Mouse (Mus musculus): ENCODE results near the gene Hcn1. TPM values are rescaled to one million over a fixed set of nuclear protein-coding genes. Genes with fewer than 3 reads are reported as not detected.

Hcn1 gene
- polyA plus RNA-seq, 1 experiment from 2014 or later = not detected

DNA sequence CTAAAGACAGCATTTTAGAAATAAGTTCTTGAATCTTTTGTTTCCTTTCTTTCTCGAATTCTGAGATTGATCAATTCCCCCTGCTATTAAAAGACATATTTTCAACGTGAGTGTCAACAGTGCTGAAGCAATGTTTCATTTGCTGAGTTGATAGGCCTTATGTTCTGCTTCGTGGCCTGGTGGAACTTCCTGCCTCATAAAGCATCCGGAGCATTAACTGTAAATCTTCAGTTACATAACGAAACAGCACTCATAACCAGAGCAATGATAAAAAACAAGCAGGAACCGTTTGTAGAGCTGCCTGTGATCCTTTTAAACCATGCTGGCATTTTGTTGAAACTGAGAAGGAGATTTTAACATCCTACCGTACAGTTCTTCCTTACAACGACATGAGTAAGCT, 275.7 kb downstream of the Hcn1 start:
- H3K27ac ChIP-seq (ENCODE audit: low read depth, low read length) = no peak overlapping the region
- 24% methylated on average over 8 of the region's 8 CpGs for WGBS

DNA sequence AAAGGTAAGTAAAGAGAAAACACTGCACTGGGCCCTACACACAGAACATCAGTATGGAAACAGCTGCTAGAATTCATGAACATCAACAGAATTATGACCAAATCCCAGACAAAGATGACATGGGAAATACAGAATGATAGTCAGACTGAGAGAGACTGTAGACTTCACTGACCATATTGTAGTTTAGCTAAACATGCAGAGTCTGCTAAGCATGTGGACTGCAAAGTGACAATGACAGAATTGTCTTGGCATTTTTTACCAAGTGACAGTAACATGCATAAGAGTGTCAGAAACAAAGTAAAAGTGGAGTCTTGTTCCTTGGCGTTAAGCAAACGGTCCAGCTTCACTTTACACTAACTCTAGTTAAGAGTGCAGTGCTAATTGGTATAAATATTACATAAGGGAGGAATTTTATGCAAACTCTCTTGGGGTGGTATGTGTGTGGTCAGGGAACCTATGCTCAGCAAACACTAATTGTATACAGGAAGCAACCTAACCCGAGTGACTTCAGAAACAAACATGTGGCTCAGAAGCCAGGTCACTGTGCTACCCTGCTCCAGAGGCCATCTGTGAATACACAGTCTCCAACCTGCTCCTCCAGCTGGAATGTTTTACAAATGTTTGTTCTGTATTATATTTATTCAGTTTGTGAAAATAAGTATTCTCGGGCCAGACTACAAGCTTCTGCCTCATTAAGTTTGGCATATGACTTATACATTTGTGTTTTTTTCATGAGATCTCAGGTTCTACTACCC, 278.5 kb downstream of the Hcn1 start:
- WGBS = 72% methylated on average over 4 of the region's 4 CpGs
- Histone ChIP-seq H3K9me3 (ENCODE audit: control insufficient read depth, low read length) (no peaks in the 10 kb centered on the region), H3K27me3 (ENCODE audit: control insufficient read depth, insufficient read depth, low read length) (no peaks in the 10 kb centered on the region), H3K36me3 (ENCODE audit: control insufficient read depth, insufficient read depth, low read length) (no peaks in the 10 kb centered on the region), H3K27ac (ENCODE audit: low read depth, low read length) (no peak overlapping the region), H3K4me1 (ENCODE audit: control insufficient read depth, insufficient read depth, low read length) (no peaks in the 10 kb centered on the region), H3K4me3 (ENCODE audit: low read length) (no peak overlapping the region), H3K4me2 (replicated peaks; ENCODE audit: low read depth, low read length) (no peak overlapping the region), H3K9ac (ENCODE audit: low read depth, low read length) (no peak overlapping the region)
- ATAC-seq (ENCODE audit: low FRiP score, low TSS enrichment) = no peak

More for the DNA sequence above, 275.7 kb downstream of the Hcn1 start:
- Histone ChIP-seq H3K36me3 (ENCODE audit: control insufficient read depth, insufficient read depth, low read length) (no peaks in the 10 kb centered on the region), H3K9me3 (ENCODE audit: control insufficient read depth, low read length) (no peaks in the 10 kb centered on the region), H3K9ac (ENCODE audit: low read depth, low read length) (no peak overlapping the region), H3K4me3 (ENCODE audit: low read length) (no peak overlapping the region), H3K4me1 (ENCODE audit: control insufficient read depth, insufficient read depth, low read length) (no peaks in the 10 kb centered on the region), H3K27me3 (ENCODE audit: control insufficient read depth, insufficient read depth, low read length) (no peaks in the 10 kb centered on the region), H3K4me2 (replicated peaks; ENCODE audit: low read depth, low read length) (no peak overlapping the region)
- ATAC-seq (ENCODE audit: low FRiP score, low TSS enrichment) = peak; percentile 39; the same call in 1 of the 2 replicates

DNA sequence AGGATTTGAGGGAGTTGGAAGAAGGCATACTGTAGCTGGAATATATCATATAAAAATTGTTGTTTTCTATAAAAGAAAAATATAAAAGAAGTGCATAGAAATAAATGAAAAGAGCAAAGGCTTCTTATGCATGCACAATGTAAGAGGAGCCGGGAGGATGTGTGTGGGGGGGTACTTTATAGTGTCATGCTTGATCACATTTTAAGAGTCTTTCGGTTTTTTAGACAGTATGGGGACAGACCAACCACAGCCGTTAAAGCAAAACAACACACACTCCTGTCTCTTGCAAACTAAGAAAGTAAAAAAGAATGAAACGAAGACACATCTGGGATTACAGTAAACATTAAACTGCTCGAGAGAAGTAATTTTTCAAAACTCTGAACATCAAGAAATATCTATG, 290.0 kb downstream of the Hcn1 start:
- no peak overlapping the region for H3K27ac ChIP-seq (ENCODE audit: low read depth, low read length)
- H3K4me1 ChIP-seq (ENCODE audit: control insufficient read depth, insufficient read depth, low read length) = no peaks in the 10 kb centered on the region
- H3K4me3 ChIP-seq (ENCODE audit: low read length) = no peak overlapping the region
- no peak overlapping the region for H3K9ac ChIP-seq (ENCODE audit: low read depth, low read length)
- H3K36me3 ChIP-seq (ENCODE audit: control insufficient read depth, insufficient read depth, low read length) = no peaks in the 10 kb centered on the region
- ATAC-seq (ENCODE audit: low FRiP score, low TSS enrichment) = peak; percentile 92
- no peak overlapping the region for H3K4me2 ChIP-seq (replicated peaks; ENCODE audit: low read depth, low read length)
- WGBS = 44% methylated on average over 5 of the region's 5 CpGs
- H3K27me3 ChIP-seq (ENCODE audit: control insufficient read depth, insufficient read depth, low read length) = no peaks in the 10 kb centered on the region
- H3K9me3 ChIP-seq (ENCODE audit: control insufficient read depth, low read length) = no peaks in the 10 kb centered on the region

DNA sequence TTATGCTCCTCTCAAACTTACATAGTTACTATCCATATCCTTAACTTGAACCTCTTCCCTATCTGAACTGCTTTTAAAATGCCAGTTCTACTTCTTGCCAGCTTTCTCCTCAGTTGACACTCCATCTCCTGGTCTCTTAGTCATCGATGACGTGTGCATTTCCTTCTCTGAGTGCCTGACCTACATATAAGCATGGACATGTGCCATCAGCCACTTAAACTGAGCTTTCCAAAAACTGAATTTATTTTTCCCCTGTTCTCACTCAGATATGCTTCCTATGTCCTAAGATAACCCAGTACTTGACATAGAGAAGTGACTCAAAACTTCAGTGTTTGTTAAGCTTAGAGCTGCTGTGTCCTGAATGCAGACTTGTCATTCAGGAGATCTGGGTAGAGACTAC, 295.9 kb downstream of the Hcn1 start:
- H3K36me3 ChIP-seq (ENCODE audit: control insufficient read depth, insufficient read depth, low read length) = no peaks in the 10 kb centered on the region
- H3K27me3 ChIP-seq (ENCODE audit: control insufficient read depth, insufficient read depth, low read length) = no peaks in the 10 kb centered on the region
- WGBS = 84% methylated on average over 2 of the region's 2 CpGs
- no peak overlapping the region for H3K4me3 ChIP-seq (ENCODE audit: low read length)
- no peak overlapping the region for H3K9ac ChIP-seq (ENCODE audit: low read depth, low read length)
- H3K4me1 ChIP-seq (ENCODE audit: control insufficient read depth, insufficient read depth, low read length) = no peaks in the 10 kb centered on the region
- no peak overlapping the region for H3K27ac ChIP-seq (ENCODE audit: low read depth, low read length)
- no peak for ATAC-seq (ENCODE audit: low FRiP score, low TSS enrichment)
- no peaks in the 10 kb centered on the region for H3K9me3 ChIP-seq (ENCODE audit: control insufficient read depth, low read length)
- H3K4me2 ChIP-seq (replicated peaks; ENCODE audit: low read depth, low read length) = no peak overlapping the region

DNA sequence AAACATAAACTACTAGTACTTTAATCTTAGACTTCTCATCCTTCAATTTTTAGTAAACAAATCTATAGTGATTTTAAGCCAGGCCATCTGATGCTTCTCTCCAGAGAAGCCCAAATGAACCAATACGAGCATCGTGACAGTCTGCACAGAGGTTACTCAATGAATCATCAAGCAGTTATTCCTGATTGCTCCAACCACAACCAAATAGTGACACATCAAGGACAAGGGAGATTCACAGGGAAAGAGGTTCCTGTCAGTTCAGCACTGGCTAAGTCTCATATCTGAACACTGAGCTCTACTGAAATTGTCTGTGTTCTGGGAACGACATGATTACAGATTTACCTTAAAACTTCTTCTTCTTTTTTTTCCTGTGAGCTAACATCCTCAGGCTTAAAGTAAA, 305.7 kb downstream of the Hcn1 start:
- 87% methylated on average over 3 of the region's 3 CpGs for WGBS
- Histone ChIP-seq H3K9ac (ENCODE audit: low read depth, low read length) (no peak overlapping the region), H3K4me3 (ENCODE audit: low read length) (no peak overlapping the region), H3K36me3 (ENCODE audit: control insufficient read depth, insufficient read depth, low read length) (no peaks in the 10 kb centered on the region), H3K4me2 (replicated peaks; ENCODE audit: low read depth, low read length) (no peak overlapping the region), H3K9me3 (ENCODE audit: control insufficient read depth, low read length) (no peaks in the 10 kb centered on the region), H3K27ac (ENCODE audit: low read depth, low read length) (no peak overlapping the region), H3K27me3 (ENCODE audit: control insufficient read depth, insufficient read depth, low read length) (no peaks in the 10 kb centered on the region), H3K4me1 (ENCODE audit: control insufficient read depth, insufficient read depth, low read length) (no peaks in the 10 kb centered on the region)
- ATAC-seq (ENCODE audit: low FRiP score, low TSS enrichment) = no peak

DNA sequence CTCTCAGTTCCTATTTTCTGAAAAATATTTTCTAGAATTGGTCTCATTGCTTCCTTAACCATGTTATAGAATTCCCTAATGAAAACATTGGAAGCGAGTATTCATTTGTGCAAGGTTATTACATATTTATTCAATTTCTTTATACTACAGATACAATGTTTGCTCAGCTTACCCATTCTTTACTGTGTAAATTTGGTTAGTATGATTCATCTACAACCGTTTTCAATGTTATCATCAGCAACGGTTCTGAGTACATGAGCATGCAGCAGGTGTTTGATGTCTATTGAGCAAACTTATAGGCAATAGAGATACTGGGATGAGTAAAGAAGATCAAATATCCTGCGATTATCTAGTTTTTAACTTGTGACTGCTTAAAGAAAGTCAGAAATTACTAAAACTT, 327.6 kb downstream of the Hcn1 start:
- WGBS = 86% methylated on average over 4 of the region's 4 CpGs
- ATAC-seq (ENCODE audit: low FRiP score, low TSS enrichment) = no peak
- Histone ChIP-seq H3K27ac (ENCODE audit: low read depth, low read length) (no peak overlapping the region), H3K36me3 (ENCODE audit: control insufficient read depth, insufficient read depth, low read length) (no peaks in the 10 kb centered on the region), H3K4me2 (replicated peaks; ENCODE audit: low read depth, low read length) (no peak overlapping the region), H3K27me3 (ENCODE audit: control insufficient read depth, insufficient read depth, low read length) (no peaks in the 10 kb centered on the region), H3K4me3 (ENCODE audit: low read length) (no peak overlapping the region), H3K9ac (ENCODE audit: low read depth, low read length) (no peak overlapping the region), H3K9me3 (ENCODE audit: control insufficient read depth, low read length) (no peaks in the 10 kb centered on the region), H3K4me1 (ENCODE audit: control insufficient read depth, insufficient read depth, low read length) (no peaks in the 10 kb centered on the region)

DNA sequence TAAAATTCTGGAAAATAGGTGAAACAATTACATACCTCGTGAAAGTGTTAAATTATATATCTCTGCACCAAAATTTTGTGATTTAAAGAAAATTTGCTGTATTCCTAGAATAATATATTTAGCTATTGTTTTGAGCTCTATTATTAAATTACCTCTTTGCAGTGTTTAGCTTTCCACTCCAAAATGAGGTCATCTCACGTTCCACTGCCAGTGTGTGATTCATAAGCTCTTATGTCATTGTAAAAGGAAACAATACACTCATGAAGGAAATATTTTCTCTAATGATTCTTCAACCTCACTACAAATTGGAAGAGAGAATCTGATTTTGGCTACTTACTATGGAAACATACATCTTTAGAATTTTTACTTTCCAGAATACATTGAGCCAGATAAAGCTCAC, 329.6 kb downstream of the Hcn1 start:
- no peak overlapping the region for H3K9ac ChIP-seq (ENCODE audit: low read depth, low read length)

DNA sequence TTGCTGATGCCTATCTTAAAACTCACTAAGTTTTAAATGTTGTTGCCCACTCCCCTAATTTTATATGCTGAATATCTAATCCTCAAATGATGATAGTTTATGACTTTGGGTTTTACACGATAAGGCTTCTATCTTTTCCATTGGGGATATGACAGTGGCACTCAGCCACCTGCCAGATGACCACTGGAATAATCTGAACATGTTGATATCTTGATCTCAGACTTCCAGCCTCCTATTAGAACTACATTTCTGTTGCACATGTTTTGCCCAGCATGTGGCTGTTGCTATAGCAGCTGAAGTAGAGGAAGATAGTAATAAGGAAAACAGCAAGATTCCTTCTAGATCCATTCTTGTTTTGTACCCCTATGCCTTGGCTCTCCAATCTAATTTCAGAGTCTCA, 336.6 kb downstream of the Hcn1 start:
- Histone ChIP-seq H3K27me3 (ENCODE audit: control insufficient read depth, insufficient read depth, low read length) (no peaks in the 10 kb centered on the region), H3K9me3 (ENCODE audit: control insufficient read depth, low read length) (no peaks in the 10 kb centered on the region), H3K4me1 (ENCODE audit: control insufficient read depth, insufficient read depth, low read length) (no peaks in the 10 kb centered on the region), H3K27ac (ENCODE audit: low read depth, low read length) (no peak overlapping the region), H3K4me3 (ENCODE audit: low read length) (no peak overlapping the region), H3K9ac (ENCODE audit: low read depth, low read length) (no peak overlapping the region), H3K36me3 (ENCODE audit: control insufficient read depth, insufficient read depth, low read length) (no peaks in the 10 kb centered on the region), H3K4me2 (replicated peaks; ENCODE audit: low read depth, low read length) (no peak overlapping the region)
- ATAC-seq (ENCODE audit: low FRiP score, low TSS enrichment) = no peak
- WGBS = 89% methylated on average over 1 of the region's 1 CpGs

More for the DNA sequence above, 329.6 kb downstream of the Hcn1 start:
- no peaks in the 10 kb centered on the region for H3K27me3 ChIP-seq (ENCODE audit: control insufficient read depth, insufficient read depth, low read length)
- no peak overlapping the region for H3K4me2 ChIP-seq (replicated peaks; ENCODE audit: low read depth, low read length)
- H3K36me3 ChIP-seq (ENCODE audit: control insufficient read depth, insufficient read depth, low read length) = no peaks in the 10 kb centered on the region
- no peak for ATAC-seq (ENCODE audit: low FRiP score, low TSS enrichment)
- H3K9me3 ChIP-seq (ENCODE audit: control insufficient read depth, low read length) = no peaks in the 10 kb centered on the region
- no peak overlapping the region for H3K27ac ChIP-seq (ENCODE audit: low read depth, low read length)
- no peaks in the 10 kb centered on the region for H3K4me1 ChIP-seq (ENCODE audit: control insufficient read depth, insufficient read depth, low read length)
- H3K4me3 ChIP-seq (ENCODE audit: low read length) = no peak overlapping the region
- WGBS = 71% methylated on average over 2 of the region's 2 CpGs

DNA sequence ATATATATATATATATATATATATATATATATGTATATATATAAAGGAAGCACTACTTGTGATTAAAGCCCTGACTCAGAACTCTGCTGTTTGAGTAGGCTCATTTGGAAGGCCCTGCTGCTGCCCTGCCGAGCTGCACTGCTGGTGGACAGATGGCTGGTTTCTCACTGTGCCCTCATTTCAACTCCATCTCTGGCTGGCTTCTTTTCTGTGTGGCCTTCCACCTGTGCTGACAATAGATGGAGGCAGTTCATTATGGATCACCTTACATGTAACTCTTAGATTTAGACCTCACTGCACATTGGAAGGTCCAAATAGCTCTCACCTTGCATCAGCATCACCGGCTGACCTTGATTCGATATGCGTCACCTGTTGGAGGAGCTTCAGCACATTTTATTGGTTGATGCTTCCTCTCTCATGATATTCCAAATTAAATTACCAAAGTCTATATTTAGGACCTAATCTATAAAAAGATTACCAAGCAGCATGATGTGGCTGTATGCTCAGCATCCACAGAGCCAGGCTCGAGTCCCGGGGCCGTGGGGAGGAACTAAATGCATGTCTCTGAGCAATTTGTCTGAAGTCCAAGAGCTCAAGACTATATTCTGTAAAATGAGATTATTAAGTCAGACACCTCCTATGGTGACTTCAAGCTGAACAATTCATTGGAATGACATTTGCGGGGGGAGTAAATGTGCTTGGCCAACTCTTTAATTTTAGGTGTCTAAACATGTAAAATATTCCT, 338.6 kb downstream of the Hcn1 start:
- no peak overlapping the region for H3K4me2 ChIP-seq (replicated peaks; ENCODE audit: low read depth, low read length)
- H3K4me3 ChIP-seq (ENCODE audit: low read length) = no peak overlapping the region
- H3K9ac ChIP-seq (ENCODE audit: low read depth, low read length) = no peak overlapping the region
- no peaks in the 10 kb centered on the region for H3K4me1 ChIP-seq (ENCODE audit: control insufficient read depth, insufficient read depth, low read length)
- H3K36me3 ChIP-seq (ENCODE audit: control insufficient read depth, insufficient read depth, low read length) = no peaks in the 10 kb centered on the region
- H3K27me3 ChIP-seq (ENCODE audit: control insufficient read depth, insufficient read depth, low read length) = no peaks in the 10 kb centered on the region
- no peak overlapping the region for H3K27ac ChIP-seq (ENCODE audit: low read depth, low read length)
- no peaks in the 10 kb centered on the region for H3K9me3 ChIP-seq (ENCODE audit: control insufficient read depth, low read length)
- WGBS = 90% methylated on average over 8 of the region's 8 CpGs
- no peak for ATAC-seq (ENCODE audit: low FRiP score, low TSS enrichment)
